Mouse (Mus musculus): ENCODE results near the gene Vmn1r139.
"Not testable (repeated sequence)": the region's sequence is repeated elsewhere in the genome, so short reads cannot be mapped to it uniquely, and the experiment has no call there.

Vmn1r139 gene

GRCm38 (mm10) chr7:22068757-22069156, at the start of gene Vmn1r139:
TSS of gene Vmn1r139 (plus strand) at chr7:22069057.
- DNase-seq = not testable (repeated sequence)

GRCm38 (mm10) chr7:22028797-22029196, 40.1 kb upstream of the Vmn1r139 start, which contains the start of gene Vmn1r138:
TSS of gene Vmn1r138 (minus strand) at chr7:22028897.
- not testable (repeated sequence) for DNase-seq

- not testable (repeated sequence) for DNase-seq
Measured at GRCm38 (mm10) chr7:22056205-22056604, 12.7 kb upstream of the Vmn1r139 start, which contains the start of gene Gm6176. TSS of gene Gm6176 (minus strand) at chr7:22056305.

GRCm38 (mm10) chr7:22118145-22118544, 49.3 kb downstream of the Vmn1r139 start, which contains the start of gene Gm16451:
TSS of gene Gm16451 (minus strand) at chr7:22118245.
- DNase-seq = not testable (repeated sequence)

- DNase-seq = not testable (repeated sequence)
Measured at GRCm38 (mm10) chr7:22134641-22135040, 65.8 kb downstream of the Vmn1r139 start, which contains the start of gene Gm10666. TSS of gene Gm10666 (minus strand) at chr7:22134741.

Measured in lung, postnatal 10 days (tissue).